ENCODE assay signal across 39 mouse cellular contexts in genomic region chr14:122081308-122081707, GRCm38 (mm10). TPM values are rescaled to one million over a fixed set of nuclear protein-coding genes. Genes with fewer than 3 reads are reported as not detected.
"Had no signal": no experiment of that assay in that cellular context is flagged by ENCODE, and none has a peak within 500 bp of the region (broad histone marks: within the 10 kb centered on the region; RNA-seq: fewer than 3 reads in every experiment).

No protein-coding gene starts in this region.

- H3K4me1 ChIP-seq: heart, embryonic 10.5 days; hindbrain, embryonic 13.5 days; hindbrain, embryonic 15.5 days; kidney, embryonic 15.5 days; limb, embryonic 15.5 days; liver, embryonic 12.5 days had no signal

- H3K36me3 ChIP-seq: heart, embryonic 10.5 days; heart, embryonic 12.5 days; hindbrain, embryonic 13.5 days; hindbrain, embryonic 15.5 days; kidney, embryonic 15.5 days; limb, embryonic 12.5 days; limb, embryonic 15.5 days; liver, embryonic 12.5 days had no signal

- H3K9ac ChIP-seq: heart, embryonic 12.5 days; hindbrain, embryonic 13.5 days; hindbrain, embryonic 15.5 days; kidney, embryonic 15.5 days; limb, embryonic 12.5 days; limb, embryonic 15.5 days; liver, embryonic 12.5 days; liver, embryonic 14.5 days had no signal

- H3K27me3 ChIP-seq: hindbrain, embryonic 13.5 days; hindbrain, embryonic 15.5 days; kidney, embryonic 15.5 days; limb, embryonic 12.5 days; limb, embryonic 15.5 days; liver, embryonic 12.5 days had no signal

- H3K4me2 ChIP-seq: heart, embryonic 12.5 days; hindbrain, embryonic 13.5 days; hindbrain, embryonic 15.5 days; kidney, embryonic 15.5 days; limb, embryonic 12.5 days; limb, embryonic 15.5 days; liver, embryonic 12.5 days had no signal

- H3K27ac ChIP-seq: heart, embryonic 10.5 days; hindbrain, embryonic 13.5 days; hindbrain, embryonic 15.5 days; hindbrain, postnatal 0 days; kidney, embryonic 15.5 days; kidney, postnatal 0 days; limb, embryonic 12.5 days; limb, embryonic 15.5 days; liver, embryonic 12.5 days; liver, embryonic 14.5 days had no signal

- ATAC-seq: hindbrain, postnatal 0 days; liver, embryonic 12.5 days had no signal

- H3K9me3 ChIP-seq: heart, embryonic 10.5 days; heart, embryonic 12.5 days; hindbrain, embryonic 13.5 days; hindbrain, embryonic 15.5 days; limb, embryonic 15.5 days; liver, embryonic 12.5 days had no signal

- DNase-seq: gastrocnemius, postnatal 10 days; gastrocnemius, postnatal 25 days; heart, adult 18-20 months; heart, postnatal 10 days; heart, postnatal 36 days; kidney, adult 11 months; kidney, adult 2 months; kidney, adult 9 months; kidney, postnatal 14 days; kidney, postnatal 36 days; layer of hippocampus, adult 9-11 months; layer of hippocampus, postnatal 36 days; left cerebral cortex, postnatal 4 days had no signal

- H3K4me3 ChIP-seq: heart, embryonic 10.5 days; heart, embryonic 12.5 days; hindbrain, embryonic 13.5 days; hindbrain, embryonic 15.5 days; kidney, embryonic 15.5 days; limb, embryonic 12.5 days; limb, embryonic 15.5 days; liver, embryonic 12.5 days had no signal

RNA-seq across cellular contexts. Expression of gene Timm8a2, which starts 46.8 kb away (rescaled TPM):
- total RNA-seq: gastrocnemius, adult 18-20 months; gastrocnemius, postnatal 10 days; gastrocnemius, postnatal 25 days; heart, adult 18-20 months; heart, adult 8-10 months; heart, postnatal 10 days; heart, postnatal 36 days; hematopoietic stem cell, adult 5-6 weeks; hindbrain, postnatal 0 days; layer of hippocampus, adult 18-20 months; layer of hippocampus, adult 8-10 months; layer of hippocampus, postnatal 14 days; left cerebral cortex, adult 18-20 months; left cerebral cortex, postnatal 25 days; liver, adult 2 months had no signal
- polyA plus RNA-seq: gonadal fat pad, adult 2 months; heart, embryonic 10.5 days; heart, embryonic 12.5 days; heart, embryonic 14.5 days; heart, embryonic 16.5 days; hindbrain, embryonic 11.5 days; hindbrain, embryonic 13.5 days; hindbrain, embryonic 15.5 days; hindbrain, postnatal 0 days; kidney, adult 2 months; kidney, embryonic 15.5 days; kidney, postnatal 0 days; large intestine, adult 2 months; limb, embryonic 12.5 days; limb, embryonic 15.5 days; liver, adult 2 months; liver, embryonic 12.5 days; liver, embryonic 14.5 days; liver, embryonic 16.5 days had no signal
